Mouse (Mus musculus) A20 (cell line): ENCODE measurements around the gene Elovl5.
A peak's percentile ranks its signal among the peaks of the same experiment; 100 is the strongest.

Experiments used
- DNase-seq: peaks from one replicate; pipeline ENCODE4 v3.0.0-alpha.2; 2011; ENCODE audit warnings: low read depth, low spot score

Gene Elovl5

GRCm38 (mm10) chr9:77928769-77929168, 11.6 kb downstream of the Elovl5 start:
- no peak for DNase-seq

- DNase-seq = no peak
Measured at GRCm38 (mm10) chr9:77929296-77929695, 12.1 kb downstream of the Elovl5 start.

GRCm38 (mm10) chr9:77930036-77930859, 13.1 kb downstream of the Elovl5 start:
- peak; percentile 30 for DNase-seq

GRCm38 (mm10) chr9:77930860-77931184, 13.7 kb downstream of the Elovl5 start:
- DNase-seq = no peak

- DNase-seq = no peak
Measured at GRCm38 (mm10) chr9:77931740-77932139, 14.6 kb downstream of the Elovl5 start.

- DNase-seq = peak; percentile 70
Measured at GRCm38 (mm10) chr9:77935818-77936611, 18.9 kb downstream of the Elovl5 start.

GRCm38 (mm10) chr9:77937875-77938274, 20.7 kb downstream of the Elovl5 start:
- no peak for DNase-seq

GRCm38 (mm10) chr9:77938761-77939553, 21.8 kb downstream of the Elovl5 start:
- DNase-seq = no peak

GRCm38 (mm10) chr9:77939554-77939920, 22.4 kb downstream of the Elovl5 start:
- no peak for DNase-seq

GRCm38 (mm10) chr9:77941058-77941457, 23.9 kb downstream of the Elovl5 start:
- no peak for DNase-seq

GRCm38 (mm10) chr9:77941836-77942235, 24.7 kb downstream of the Elovl5 start:
- no peak for DNase-seq

- no peak for DNase-seq
Measured at GRCm38 (mm10) chr9:77942411-77942810, 25.2 kb downstream of the Elovl5 start.

- DNase-seq = no peak
Measured at GRCm38 (mm10) chr9:77943316-77943715, 26.2 kb downstream of the Elovl5 start.

GRCm38 (mm10) chr9:77944195-77944594, 27.0 kb downstream of the Elovl5 start:
- DNase-seq = no peak

GRCm38 (mm10) chr9:77945792-77946666, 28.9 kb downstream of the Elovl5 start:
- DNase-seq = no peak

GRCm38 (mm10) chr9:77948214-77948613, 31.1 kb downstream of the Elovl5 start:
- no peak for DNase-seq

GRCm38 (mm10) chr9:77949753-77950268, 32.6 kb downstream of the Elovl5 start:
- no peak for DNase-seq

- DNase-seq = no peak
Measured at GRCm38 (mm10) chr9:77950841-77951475, 33.8 kb downstream of the Elovl5 start.

GRCm38 (mm10) chr9:77951971-77952370, 34.8 kb downstream of the Elovl5 start:
- DNase-seq = no peak

- DNase-seq = no peak
Measured at GRCm38 (mm10) chr9:77953053-77953452, 35.9 kb downstream of the Elovl5 start.
